22 mouse cellular contexts compared by ENCODE assay signal in the genomic region with DNA sequence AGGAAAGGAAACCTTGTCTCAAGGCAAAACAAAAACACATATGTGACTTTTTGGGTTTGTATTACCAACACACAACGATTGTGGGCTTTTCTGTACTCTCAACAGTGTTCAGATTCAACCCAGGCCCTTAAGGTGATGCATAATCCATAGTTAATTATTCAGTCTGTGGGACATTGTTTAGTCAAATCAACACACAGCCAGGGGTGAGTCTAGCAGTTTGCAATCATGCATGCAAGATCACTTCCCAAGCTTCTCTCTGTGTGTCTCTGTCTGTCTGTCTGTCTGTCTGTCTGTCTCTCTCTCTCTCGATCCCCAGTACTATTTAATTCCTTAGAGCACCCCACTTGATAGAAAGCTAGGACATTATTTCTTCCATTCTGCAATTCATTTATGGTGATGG. TPM values are rescaled to one million over a fixed set of nuclear protein-coding genes. Genes with fewer than 3 reads are reported as not detected.
DNase-seq lines count a peak whose midpoint lies in the region; ATAC-seq and TF ChIP-seq lines count a peak whose summit lies in the region.
"Had no signal": no experiment of that assay in that cellular context is flagged by ENCODE, and none has a peak within 500 bp of the region (broad histone marks: within the 10 kb centered on the region; RNA-seq: fewer than 3 reads in every experiment).

No protein-coding gene starts in this region.

- no peaks in the 10 kb centered on the region for H3K27me3 ChIP-seq in kidney, adult 2 months (replicated peaks; ENCODE audit: control insufficient read depth, insufficient read depth, low read length)
- H3K27me3 ChIP-seq in kidney, embryonic 16.5 days (ENCODE audit: insufficient read depth, low read length) = no peaks in the 10 kb centered on the region
- no peaks in the 10 kb centered on the region for H3K27me3 ChIP-seq in stomach, postnatal 0 days (ENCODE audit: control insufficient read depth, insufficient read depth, low read length)
- H3K27me3 ChIP-seq: heart, embryonic 12.5 days; heart, embryonic 15.5 days; hindbrain, embryonic 15.5 days had no signal

- no peak overlapping the region for H3K4me3 ChIP-seq in kidney, adult 2 months (ENCODE audit: insufficient read depth, low read depth, low read length)
- H3K4me3 ChIP-seq in kidney, embryonic 16.5 days (ENCODE audit: low read length) = no peak overlapping the region
- H3K4me3 ChIP-seq in olfactory bulb, adult 2 months (ENCODE audit: insufficient read depth, low read depth, low read length) = no peak overlapping the region
- H3K4me3 ChIP-seq in stomach, postnatal 0 days (ENCODE audit: low read depth, low read length) = no peak overlapping the region
- H3K4me3 ChIP-seq: forebrain, embryonic 10.5 days; heart, embryonic 12.5 days; heart, embryonic 15.5 days; hindbrain, embryonic 10.5 days; hindbrain, embryonic 15.5 days had no signal

- peak overlapping the region; percentile 38; the same call in 1 of the 2 replicates for H3K27ac ChIP-seq in kidney, adult 2 months (ENCODE audit: insufficient read depth, low read depth, low read length)
- 0 out of 2 replicates have a peak overlapping the region, but pooled peaks have one; percentile 17 for H3K27ac ChIP-seq in kidney, embryonic 16.5 days (ENCODE audit: low read length)
- H3K27ac ChIP-seq in olfactory bulb, adult 2 months (ENCODE audit: insufficient read depth, low read depth, low read length) = peak overlapping the region; percentile 82; the same call in 1 of the 2 replicates
- H3K27ac ChIP-seq in stomach, postnatal 0 days (replicated peaks) = no peak overlapping the region
- H3K27ac ChIP-seq: heart, embryonic 15.5 days; hindbrain, embryonic 10.5 days; hindbrain, embryonic 15.5 days had no signal

- peak; percentile 71 for DNase-seq in kidney, adult 2 months
- no peak for DNase-seq in kidney, adult 11 months
- DNase-seq in kidney, postnatal 36 days = no peak
- DNase-seq in stomach, postnatal 0 days (ENCODE audit: low spot score) = no peak
- DNase-seq: adrenal gland, adult 2 months; adrenal gland, postnatal 14 days; cerebellum, adult 18-20 months; cerebellum, adult 9-10 months; cerebellum, postnatal 14 days; gastrocnemius, postnatal 25 days; heart, adult 18-20 months; heart, postnatal 10 days; heart, postnatal 36 days had no signal

- H3K36me3 ChIP-seq in kidney, adult 2 months (ENCODE audit: control insufficient read depth, insufficient read depth, low read length) = no peaks in the 10 kb centered on the region
- H3K36me3 ChIP-seq in kidney, embryonic 16.5 days (ENCODE audit: insufficient read depth, low read length) = no peaks in the 10 kb centered on the region
- H3K36me3 ChIP-seq in stomach, postnatal 0 days (ENCODE audit: control insufficient read depth, insufficient read depth, low read length) = no peaks in the 10 kb centered on the region
- H3K36me3 ChIP-seq: forebrain, embryonic 10.5 days; heart, embryonic 12.5 days; heart, embryonic 15.5 days; hindbrain, embryonic 10.5 days; hindbrain, embryonic 15.5 days had no signal

- no peak overlapping the region for H3K9ac ChIP-seq in kidney, embryonic 16.5 days (replicated peaks; ENCODE audit: low read length)
- H3K9ac ChIP-seq in stomach, postnatal 0 days (ENCODE audit: low read length) = no peak overlapping the region
- H3K9ac ChIP-seq: heart, embryonic 12.5 days; heart, embryonic 15.5 days; hindbrain, embryonic 15.5 days had no signal

- TF ChIP-seq CTCF in kidney, adult 2 months (conservative IDR thresholded peaks at IDR 0.05; ENCODE audit: insufficient read depth, insufficient read length, low read depth, low read length) = no peak
- TF ChIP-seq CTCF in olfactory bulb, adult 2 months (IDR thresholded peaks at IDR 0.05; ENCODE audit: insufficient read depth, low read depth, low read length) = no peak
- TF ChIP-seq CTCF in stomach, postnatal 0 days (IDR thresholded peaks at IDR 0.05; ENCODE audit: low read depth) = no peak

- WGBS in kidney, adult 2 months = 34% methylated on average over 2 of the region's 2 CpGs
- WGBS in kidney, embryonic 16.5 days = 61% methylated on average over 2 of the region's 2 CpGs
- WGBS in olfactory bulb, adult 2 months = 26% methylated on average over 2 of the region's 2 CpGs
- WGBS in stomach, postnatal 0 days = 69% methylated on average over 2 of the region's 2 CpGs

- no peak overlapping the region for H3K4me2 ChIP-seq in kidney, embryonic 16.5 days (replicated peaks; ENCODE audit: low read depth, low read length)
- no peak overlapping the region for H3K4me2 ChIP-seq in stomach, postnatal 0 days (replicated peaks; ENCODE audit: low read depth)
- H3K4me2 ChIP-seq: heart, embryonic 12.5 days; heart, embryonic 15.5 days; hindbrain, embryonic 15.5 days had no signal

- no peak for TF ChIP-seq EP300 in stomach, postnatal 0 days (optimal IDR thresholded peaks at IDR 0.05)

- no peak for TF ChIP-seq POLR2A in kidney, adult 2 months (IDR thresholded peaks at IDR 0.05; ENCODE audit: low read depth, low read length)
- TF ChIP-seq POLR2A in olfactory bulb, adult 2 months (IDR thresholded peaks at IDR 0.05; ENCODE audit: insufficient read depth, low read depth, low read length) = no peak

- no peak for ATAC-seq in kidney, embryonic 16.5 days (ENCODE audit: low FRiP score, low TSS enrichment)
- no peak for ATAC-seq in stomach, postnatal 0 days (ENCODE audit: low FRiP score, low TSS enrichment)
- ATAC-seq: CD4-positive, CD25-positive, alpha-beta regulatory T cell, adult 4 months; forebrain, embryonic 14.5 days had no signal

- H3K9me3 ChIP-seq in kidney, embryonic 16.5 days (ENCODE audit: low read length) = no peaks in the 10 kb centered on the region
- no peaks in the 10 kb centered on the region for H3K9me3 ChIP-seq in stomach, postnatal 0 days (ENCODE audit: control insufficient read depth, low read length)
- H3K9me3 ChIP-seq: forebrain, embryonic 10.5 days; heart, embryonic 12.5 days; heart, embryonic 15.5 days; hindbrain, embryonic 10.5 days; hindbrain, embryonic 15.5 days had no signal

- H3K4me1 ChIP-seq in kidney, adult 2 months (ENCODE audit: control insufficient read depth, insufficient read depth, low read length) = peaks cover 8% of the 10 kb centered on the region; the same call in 1 of the 2 replicates
- H3K4me1 ChIP-seq in kidney, embryonic 16.5 days (ENCODE audit: insufficient read depth, low read length) = no peaks in the 10 kb centered on the region
- peaks cover 4% of the 10 kb centered on the region for H3K4me1 ChIP-seq in olfactory bulb, adult 2 months (ENCODE audit: control insufficient read depth, insufficient read depth, low read length)
- no peaks in the 10 kb centered on the region for H3K4me1 ChIP-seq in stomach, postnatal 0 days (replicated peaks; ENCODE audit: control insufficient read depth, insufficient read depth)
- H3K4me1 ChIP-seq: heart, embryonic 12.5 days; heart, embryonic 15.5 days; hindbrain, embryonic 15.5 days had no signal

RNA-seq across cellular contexts. Expression of a gene that starts 10.0 kb away (rescaled TPM):
- polyA plus RNA-seq in kidney, adult 2 months (2012; rRNA removed) = 6.8 and 8.3 TPM in 2 replicates
- polyA plus RNA-seq in kidney, embryonic 16.5 days (2015; fragmentation: Nextera tagmentation; extraction: Ambion mirVana) = 24.7 and 26.8 TPM in 2 replicates
- polyA plus RNA-seq in olfactory bulb, adult 2 months (2012; ENCODE audit: insufficient read depth, insufficient read length, low replicate concordance, missing spikeins) = not detected in 2 replicates
- polyA plus RNA-seq in stomach, postnatal 0 days (2015; fragmentation: Nextera tagmentation; extraction: Ambion mirVana) = 1.1 and 1.6 TPM in 2 replicates
- polyA plus RNA-seq: CD4-positive, CD25-positive, alpha-beta regulatory T cell, adult 4 months had no signal
